Mouse (Mus musculus): Measurements from ENCODE around the gene Ehmt2. TPM values are rescaled to one million over a fixed set of nuclear protein-coding genes. Genes with fewer than 3 reads are reported as not detected.

Gene Ehmt2
- polyA plus RNA-seq, 1 experiment = 104 TPM

- Histone ChIP-seq H3K4me3 (replicated peaks; ENCODE audit: control insufficient read depth, low read depth, low read length) (no peak overlapping the region), H3K4me1 (ENCODE audit: control insufficient read depth, insufficient read depth, low read length) (no peaks in the 10 kb centered on the region), H3K27ac (ENCODE audit: control insufficient read depth, insufficient read depth, low read depth, low read length, poor library complexity) (no peak overlapping the region)
- no peak for TF ChIP-seq POLR2A (IDR thresholded peaks at IDR 0.05; ENCODE audit: borderline replicate concordance, control insufficient read depth, low read depth, low read length)
- TF ChIP-seq CTCF (IDR thresholded peaks at IDR 0.05; ENCODE audit: control insufficient read depth, insufficient read depth, low read length) = no peak
- WGBS = 91% methylated on average over 9 of the region's 9 CpGs
These were observed 4.6 kb downstream of the Ehmt2 start for GRCm38 (mm10) chr17:34902895-34903294.

GRCm38 (mm10) chr17:34910982-34911381, 12.7 kb downstream of the Ehmt2 start:
- 88% methylated on average over 10 of the region's 10 CpGs for WGBS
- H3K4me3 ChIP-seq (replicated peaks; ENCODE audit: control insufficient read depth, low read depth, low read length) = no peak overlapping the region
- no peaks in the 10 kb centered on the region for H3K4me1 ChIP-seq (ENCODE audit: control insufficient read depth, insufficient read depth, low read length)
- no peak overlapping the region for H3K27ac ChIP-seq (ENCODE audit: control insufficient read depth, insufficient read depth, low read depth, low read length, poor library complexity)
- TF ChIP-seq CTCF (IDR thresholded peaks at IDR 0.05; ENCODE audit: control insufficient read depth, insufficient read depth, low read length) (no peak), POLR2A (IDR thresholded peaks at IDR 0.05; ENCODE audit: borderline replicate concordance, control insufficient read depth, low read depth, low read length) (no peak)

- H3K4me3 ChIP-seq (replicated peaks; ENCODE audit: control insufficient read depth, low read depth, low read length) = no peak overlapping the region
- TF ChIP-seq CTCF (IDR thresholded peaks at IDR 0.05; ENCODE audit: control insufficient read depth, insufficient read depth, low read length) = peak; percentile 98
- 0 out of 2 replicates have a peak, but pooled peaks have one; percentile 14 for TF ChIP-seq POLR2A (IDR thresholded peaks at IDR 0.05; ENCODE audit: borderline replicate concordance, control insufficient read depth, low read depth, low read length)
- no peaks in the 10 kb centered on the region for H3K4me1 ChIP-seq (ENCODE audit: control insufficient read depth, insufficient read depth, low read length)
- H3K27ac ChIP-seq (ENCODE audit: control insufficient read depth, insufficient read depth, low read depth, low read length, poor library complexity) = no peak overlapping the region
- WGBS = 34% methylated on average over 5 of the region's 5 CpGs
These were observed 13.7 kb downstream of the Ehmt2 start for GRCm38 (mm10) chr17:34911945-34912351.

GRCm38 (mm10) chr17:34913930-34914665, 15.8 kb downstream of the Ehmt2 start, which contains the start of gene Slc44a4:
Gene Slc44a4 (plus strand): TSS chr17:34914466.
- Histone ChIP-seq H3K4me1 (ENCODE audit: control insufficient read depth, insufficient read depth, low read length) (no peaks in the 10 kb centered on the region), H3K4me3 (replicated peaks; ENCODE audit: control insufficient read depth, low read depth, low read length) (no peak within 1 kb of the TSS), H3K27ac (ENCODE audit: control insufficient read depth, insufficient read depth, low read depth, low read length, poor library complexity) (no peak within 1 kb of the TSS)
- no peak for TF ChIP-seq POLR2A (IDR thresholded peaks at IDR 0.05; ENCODE audit: borderline replicate concordance, control insufficient read depth, low read depth, low read length)
- no peak for TF ChIP-seq CTCF (IDR thresholded peaks at IDR 0.05; ENCODE audit: control insufficient read depth, insufficient read depth, low read length)
- WGBS = 69% methylated on average over 18 of the region's 18 CpGs

DNA sequence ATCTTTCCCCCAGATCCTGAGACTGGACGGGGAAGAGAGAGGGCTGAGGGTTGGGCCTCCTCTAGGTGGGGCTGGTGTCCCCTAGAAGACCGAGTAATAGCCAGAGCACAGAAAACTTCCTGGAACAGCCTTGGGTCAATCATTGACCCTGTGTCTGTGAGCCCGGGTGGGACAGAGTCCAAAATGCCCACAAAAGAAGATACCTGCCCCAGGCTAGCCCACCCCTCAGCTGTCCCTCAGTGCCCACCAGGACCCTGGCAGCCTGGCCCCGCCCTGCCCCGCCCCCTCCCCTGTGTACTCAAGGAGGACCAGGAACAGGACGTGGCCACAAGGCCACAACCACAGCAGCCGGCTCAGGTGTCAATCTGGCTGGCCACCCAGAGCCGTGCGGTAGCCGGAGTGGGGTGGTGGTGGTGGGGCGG, 17.2 kb downstream of the Ehmt2 start:
- Histone ChIP-seq H3K27ac (ENCODE audit: control insufficient read depth, insufficient read depth, low read depth, low read length, poor library complexity) (no peak overlapping the region), H3K4me3 (replicated peaks; ENCODE audit: control insufficient read depth, low read depth, low read length) (no peak overlapping the region), H3K4me1 (ENCODE audit: control insufficient read depth, insufficient read depth, low read length) (no peaks in the 10 kb centered on the region; the same call in 1 of the 2 replicates)
- 9% methylated on average over 11 of the region's 11 CpGs for WGBS
- TF ChIP-seq POLR2A (IDR thresholded peaks at IDR 0.05; ENCODE audit: borderline replicate concordance, control insufficient read depth, low read depth, low read length) (no peak), CTCF (IDR thresholded peaks at IDR 0.05; ENCODE audit: control insufficient read depth, insufficient read depth, low read length) (peak; percentile 32; the same call in 1 of the 2 replicates)

GRCm38 (mm10) chr17:34916316-34916715, 18.0 kb downstream of the Ehmt2 start:
- Histone ChIP-seq H3K4me3 (replicated peaks; ENCODE audit: control insufficient read depth, low read depth, low read length) (no peak overlapping the region), H3K4me1 (ENCODE audit: control insufficient read depth, insufficient read depth, low read length) (no peaks in the 10 kb centered on the region; the same call in 1 of the 2 replicates), H3K27ac (ENCODE audit: control insufficient read depth, insufficient read depth, low read depth, low read length, poor library complexity) (no peak overlapping the region)
- WGBS = 81% methylated on average over 5 of the region's 5 CpGs
- TF ChIP-seq CTCF (IDR thresholded peaks at IDR 0.05; ENCODE audit: control insufficient read depth, insufficient read depth, low read length) (no peak), POLR2A (IDR thresholded peaks at IDR 0.05; ENCODE audit: borderline replicate concordance, control insufficient read depth, low read depth, low read length) (no peak)

DNA sequence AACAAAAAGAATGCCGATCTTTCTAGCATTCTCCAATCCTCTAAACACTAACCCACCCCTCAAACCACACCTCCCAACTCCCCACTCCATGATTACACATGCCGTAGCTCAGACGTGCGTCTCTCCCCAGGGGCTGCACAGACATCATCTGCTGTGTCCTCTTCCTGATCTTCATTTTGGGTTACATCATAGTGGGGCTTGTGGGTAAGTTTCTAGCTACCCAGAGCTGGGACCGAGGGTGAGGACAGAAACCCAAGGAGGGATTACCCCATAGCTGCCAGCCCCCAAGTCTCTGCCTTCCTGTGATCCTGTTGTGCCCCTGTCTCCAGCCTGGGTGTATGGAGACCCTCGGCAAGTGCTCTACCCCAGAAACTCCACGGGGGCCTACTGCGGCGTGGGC, 18.9 kb downstream of the Ehmt2 start:
- no peak overlapping the region for H3K27ac ChIP-seq (ENCODE audit: control insufficient read depth, insufficient read depth, low read depth, low read length, poor library complexity)
- no peaks in the 10 kb centered on the region; the same call in 1 of the 2 replicates for H3K4me1 ChIP-seq (ENCODE audit: control insufficient read depth, insufficient read depth, low read length)
- TF ChIP-seq CTCF (IDR thresholded peaks at IDR 0.05; ENCODE audit: control insufficient read depth, insufficient read depth, low read length) = no peak
- TF ChIP-seq POLR2A (IDR thresholded peaks at IDR 0.05; ENCODE audit: borderline replicate concordance, control insufficient read depth, low read depth, low read length) = no peak
- no peak overlapping the region for H3K4me3 ChIP-seq (replicated peaks; ENCODE audit: control insufficient read depth, low read depth, low read length)
- WGBS = 55% methylated on average over 9 of the region's 9 CpGs

DNA sequence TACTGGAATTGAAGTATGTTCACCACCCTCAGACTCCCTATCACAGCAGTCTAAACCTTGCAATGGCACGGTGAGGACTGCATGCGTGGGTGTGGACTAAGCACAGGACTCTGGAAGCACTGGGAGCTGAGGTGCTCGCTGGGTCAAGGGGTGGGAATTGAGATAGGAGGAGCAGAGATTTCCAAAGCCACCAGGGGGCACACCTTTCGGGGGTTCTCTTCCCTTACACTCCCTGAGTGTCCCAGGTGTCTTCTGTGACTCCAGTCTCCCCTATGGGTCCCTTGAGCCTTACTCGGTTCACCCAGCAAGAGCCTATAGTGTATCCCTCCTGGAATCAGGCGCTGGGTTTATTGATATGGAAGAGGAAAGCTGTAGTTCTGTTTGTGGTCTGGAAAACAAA, 24.7 kb downstream of the Ehmt2 start:
- Histone ChIP-seq H3K4me1 (ENCODE audit: control insufficient read depth, insufficient read depth, low read length) (no peaks in the 10 kb centered on the region; the same call in 1 of the 2 replicates), H3K4me3 (replicated peaks; ENCODE audit: control insufficient read depth, low read depth, low read length) (no peak overlapping the region), H3K27ac (ENCODE audit: control insufficient read depth, insufficient read depth, low read depth, low read length, poor library complexity) (no peak overlapping the region)
- WGBS = 58% methylated on average over 6 of the region's 6 CpGs
- TF ChIP-seq POLR2A (IDR thresholded peaks at IDR 0.05; ENCODE audit: borderline replicate concordance, control insufficient read depth, low read depth, low read length) (no peak), CTCF (IDR thresholded peaks at IDR 0.05; ENCODE audit: control insufficient read depth, insufficient read depth, low read length) (no peak)
